Mouse (Mus musculus) liver, embryonic 11.5 days (tissue): ENCODE measurements around the gene Synpo2. TPM values are rescaled to one million over a fixed set of nuclear protein-coding genes. Genes with fewer than 3 reads are reported as not detected.

Source experiments
- ATAC-seq: fragments of 200-750 bp; cut with Nextera tagmentation; replicated peaks from 2 replicates; pipeline ENCODE4 v1.8.0; 2017; ENCODE audit warnings: moderate number of reproducible peaks, mild to moderate bottlenecking, moderate TSS enrichment, moderate library complexity; ENCODE audit not compliant: low FRiP score
- DNase-seq: peaks from one replicate; pipeline ENCODE4 v3.0.0-alpha.2; 2017; ENCODE audit warnings: low spot score
- H3K27ac ChIP-seq: fragments of 300-500 bp; sonication (generic); 2 replicates; pipeline ENCODE4 v1.5.1; 2014; ENCODE audit warnings: mild to moderate bottlenecking, low read depth, low read length, control low read depth
- H3K27me3 ChIP-seq: fragments of 300-500 bp; sonication (generic); replicated peaks from 2 replicates; pipeline ENCODE4 v1.6.1; 2014; ENCODE audit warnings: low read length, mixed read lengths; ENCODE audit not compliant: control insufficient read depth, insufficient read depth
- H3K36me3 ChIP-seq: fragments of 300-500 bp; sonication (generic); 2 replicates; pipeline ENCODE4 v1.6.1; 2014; ENCODE audit warnings: mild to moderate bottlenecking, low read length, moderate library complexity, mixed read lengths; ENCODE audit not compliant: control insufficient read depth, insufficient read depth
- H3K4me1 ChIP-seq: fragments of 300-500 bp; sonication (generic); replicated peaks from 2 replicates; pipeline ENCODE4 v1.6.1; 2014; ENCODE audit warnings: low read length, mixed read lengths; ENCODE audit not compliant: control insufficient read depth, insufficient read depth
- H3K4me2 ChIP-seq: fragments of 300-500 bp; sonication (generic); 2 replicates; pipeline ENCODE4 v1.6.1; 2014; ENCODE audit warnings: mild to moderate bottlenecking, control low read depth, moderate library complexity
- H3K4me3 ChIP-seq: fragments of 300-500 bp; sonication (generic); 2 replicates; pipeline ENCODE4 v1.5.1; 2014; ENCODE audit warnings: low read depth, low read length, control low read depth
- H3K9ac ChIP-seq: fragments of 300-500 bp; sonication (generic); 2 replicates; pipeline ENCODE4 v1.6.1; 2014; ENCODE audit warnings: low read depth, low read length, control low read depth
- H3K9me3 ChIP-seq: fragments of 300-500 bp; sonication (generic); 2 replicates; pipeline ENCODE4 v1.6.1; 2016; ENCODE audit warnings: low read length, inconsistent platforms, mixed read lengths; ENCODE audit not compliant: control insufficient read depth
- WGBS: fragments of 180-500 bp; shearing (Covaris S2); extraction: QIAGEN DNeasy Blood & Tissue Kit; methylation state at CpG from one replicate; pipeline ENCODE4 v1.1.7; 2014; 5-methylcytosine and 5-hydroxymethylcytosine counted together
- polyA plus RNA-seq: library from polyadenylated mRNA; unstranded; fragments of >200 nt; fragmentation: Nextera tagmentation; extraction: Ambion mirVana; gene quantifications from 2 replicates; pipeline ENCODE4 v1.2.1, GENCODE M21; 2014

Synpo2 gene
- polyA plus RNA-seq, 1 experiment from 2014 or later: 1.9 TPM

DNA sequence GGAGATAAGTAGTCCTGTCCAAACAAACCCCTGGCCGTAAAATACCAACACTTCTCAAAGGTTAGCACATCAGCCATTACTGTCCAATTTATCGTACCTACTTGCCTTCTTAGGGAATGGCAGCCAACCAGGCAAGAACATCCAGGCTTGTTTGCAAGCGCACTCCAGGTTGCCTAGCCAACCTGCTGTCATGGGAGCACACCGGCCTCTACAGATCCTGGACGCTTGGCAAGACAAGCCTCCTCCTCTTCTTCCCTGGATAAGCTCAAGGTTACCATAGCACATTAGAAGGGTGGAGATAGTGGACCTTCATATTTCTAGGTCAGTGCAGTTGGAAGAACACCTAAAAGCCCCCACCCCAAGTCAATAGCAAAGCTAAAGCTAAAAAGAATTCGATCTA lies 45.6 kb downstream of the Synpo2 start:
- Histone ChIP-seq H3K9me3 (no peaks in the 10 kb centered on the region), H3K36me3 (no peaks in the 10 kb centered on the region), H3K9ac (no peak overlapping the region), H3K27me3 (no peaks in the 10 kb centered on the region), H3K4me2 (no peak overlapping the region), H3K27ac (no peak overlapping the region), H3K4me3 (no peak overlapping the region), H3K4me1 (no peaks in the 10 kb centered on the region)
- DNase-seq (no peak), ATAC-seq (no peak)
- 64% methylated on average over 6 of the region's 6 CpGs for WGBS

DNA sequence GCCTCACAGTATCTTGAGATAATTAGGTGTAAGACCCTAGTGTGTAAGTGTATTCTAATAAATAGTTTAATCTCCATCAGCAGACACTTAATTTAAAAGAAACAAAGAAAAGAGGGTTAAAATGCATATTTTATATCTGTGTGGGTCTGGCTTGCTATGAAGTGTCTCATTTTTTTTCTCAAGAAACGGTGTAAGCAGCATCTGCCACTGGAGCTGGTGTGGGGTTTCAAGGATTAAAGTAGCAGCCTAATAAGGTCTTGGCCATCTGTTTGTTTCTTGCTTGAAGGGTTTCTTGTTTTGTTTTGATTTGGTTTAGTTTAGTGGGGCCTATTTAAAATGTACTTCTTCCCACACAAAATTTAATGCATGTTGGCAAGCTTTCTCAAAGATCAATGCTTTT lies 46.1 kb downstream of the Synpo2 start:
- 64% methylated on average over 1 of the region's 1 CpGs for WGBS
- DNase-seq: no peak
- H3K4me3 ChIP-seq: no peak overlapping the region
- no peak overlapping the region for H3K9ac ChIP-seq
- no peak overlapping the region for H3K4me2 ChIP-seq
- no peak overlapping the region for H3K27ac ChIP-seq
- no peaks in the 10 kb centered on the region for H3K36me3 ChIP-seq
- ATAC-seq: no peak
- H3K27me3 ChIP-seq: no peaks in the 10 kb centered on the region
- H3K9me3 ChIP-seq: no peaks in the 10 kb centered on the region
- no peaks in the 10 kb centered on the region for H3K4me1 ChIP-seq

DNA sequence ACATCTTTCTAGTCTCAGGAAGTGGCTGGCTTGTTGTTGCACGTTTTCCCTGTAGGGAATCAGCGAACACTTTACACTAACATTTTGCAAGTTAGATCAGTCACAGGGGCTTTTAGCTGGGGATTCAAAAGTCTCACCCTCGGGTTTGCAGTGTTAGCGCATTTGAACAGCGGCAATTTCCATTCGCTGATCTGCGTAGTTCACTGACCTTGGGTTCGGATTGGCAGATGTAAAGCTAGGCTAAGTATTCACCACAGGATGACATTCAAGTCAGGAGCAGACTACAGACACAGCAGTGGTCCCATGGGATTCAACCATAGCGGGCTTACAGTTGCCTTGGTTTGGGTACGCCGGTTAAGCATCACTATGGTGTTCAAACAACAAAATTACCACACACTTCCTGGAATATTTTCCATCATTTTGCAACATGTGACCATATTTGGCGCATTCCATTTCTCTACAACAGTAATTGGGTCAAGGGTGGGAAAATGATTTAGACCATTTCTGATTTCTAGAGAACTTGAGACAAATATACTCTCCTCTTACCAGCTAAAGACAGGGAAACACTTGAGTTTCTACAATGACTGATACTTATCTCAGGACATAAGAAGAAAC lies 47.2 kb downstream of the Synpo2 start:
- no peak overlapping the region for H3K4me3 ChIP-seq
- no peak for DNase-seq
- H3K27me3 ChIP-seq: no peaks in the 10 kb centered on the region
- H3K4me2 ChIP-seq: no peak overlapping the region
- ATAC-seq: no peak
- H3K27ac ChIP-seq: no peak overlapping the region
- no peaks in the 10 kb centered on the region for H3K4me1 ChIP-seq
- no peak overlapping the region for H3K9ac ChIP-seq
- no peaks in the 10 kb centered on the region for H3K9me3 ChIP-seq
- WGBS: 86% methylated on average over 12 of the region's 12 CpGs
- H3K36me3 ChIP-seq: no peaks in the 10 kb centered on the region

DNA sequence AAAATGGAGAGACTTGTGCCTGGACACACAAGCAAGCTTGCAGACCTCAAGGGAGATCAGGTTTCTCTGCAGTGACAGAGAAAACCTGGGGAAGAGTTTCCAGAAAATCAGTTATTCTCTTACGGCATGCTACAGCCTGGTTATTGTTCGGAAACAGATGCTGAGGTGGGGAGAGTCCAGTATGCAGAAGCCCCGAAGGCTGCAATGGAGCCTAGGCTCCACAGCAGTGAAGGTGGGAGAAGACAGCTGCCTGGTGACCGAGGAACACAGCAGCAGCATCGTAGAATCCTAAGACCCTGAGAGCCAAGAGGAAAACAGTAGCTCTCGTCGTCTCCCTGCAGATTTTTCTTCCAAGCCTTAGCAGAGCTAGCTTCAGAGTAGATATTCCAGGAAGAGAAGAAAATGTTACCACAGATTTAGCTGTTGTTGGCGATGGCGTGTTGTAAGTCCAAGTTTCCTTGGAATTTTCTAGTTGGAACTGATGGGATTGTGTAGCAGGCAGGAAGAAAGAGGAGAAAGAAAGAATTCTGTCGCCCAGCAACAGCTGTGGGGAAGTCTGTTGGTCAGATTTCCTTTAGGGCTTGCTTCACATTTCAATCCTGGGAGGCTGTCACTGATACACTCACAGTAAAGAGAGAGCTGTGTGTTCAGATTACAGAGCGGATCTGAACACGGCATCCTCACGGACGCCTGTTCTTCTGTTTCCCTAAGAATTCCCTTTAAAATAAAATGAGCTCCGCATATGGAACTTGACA lies 48.4 kb downstream of the Synpo2 start:
- Histone ChIP-seq H3K4me3 (no peak overlapping the region), H3K27me3 (no peaks in the 10 kb centered on the region), H3K9ac (no peak overlapping the region), H3K4me2 (no peak overlapping the region), H3K4me1 (no peaks in the 10 kb centered on the region), H3K9me3 (no peaks in the 10 kb centered on the region), H3K27ac (no peak overlapping the region), H3K36me3 (no peaks in the 10 kb centered on the region)
- ATAC-seq (no peak), DNase-seq (no peak)
- WGBS: 73% methylated on average over 15 of the region's 15 CpGs

DNA sequence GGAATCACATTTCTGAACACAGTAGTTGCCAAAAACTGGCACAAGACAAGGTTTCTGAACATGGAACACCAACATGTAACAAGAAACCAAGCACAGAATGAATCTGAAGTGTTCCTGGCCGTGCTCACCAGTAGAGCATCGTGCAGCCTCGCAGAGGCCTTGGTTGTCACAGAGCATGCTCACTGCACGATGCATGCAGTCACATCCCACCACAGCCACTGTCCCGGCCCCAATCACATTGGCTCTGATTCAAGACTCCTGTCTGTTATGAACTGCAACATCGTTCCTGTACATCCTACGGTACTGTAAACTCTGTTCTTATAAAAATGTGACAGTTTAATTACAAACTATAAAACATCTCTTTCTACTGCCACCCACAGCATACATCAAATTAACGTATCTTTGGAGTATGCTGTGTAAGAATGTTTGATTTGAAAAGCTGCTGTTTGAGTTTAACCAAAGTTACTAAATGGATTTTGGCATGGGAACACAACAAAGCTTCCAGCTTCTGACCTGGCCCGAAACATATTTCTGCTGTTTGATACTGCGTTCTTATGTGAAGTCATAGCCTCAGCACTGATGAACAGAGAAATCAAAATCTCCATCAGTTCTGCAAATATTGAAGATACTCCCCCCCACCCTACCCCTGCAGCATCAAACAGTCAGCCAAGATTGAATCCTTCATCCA lies 50.6 kb downstream of the Synpo2 start:
- Histone ChIP-seq H3K36me3 (no peaks in the 10 kb centered on the region), H3K27ac (no peak overlapping the region), H3K4me2 (no peak overlapping the region), H3K9me3 (no peaks in the 10 kb centered on the region), H3K9ac (no peak overlapping the region), H3K27me3 (no peaks in the 10 kb centered on the region), H3K4me3 (no peak overlapping the region), H3K4me1 (no peaks in the 10 kb centered on the region)
- DNase-seq (no peak), ATAC-seq (no peak)
- 84% methylated on average over 10 of the region's 10 CpGs for WGBS

DNA sequence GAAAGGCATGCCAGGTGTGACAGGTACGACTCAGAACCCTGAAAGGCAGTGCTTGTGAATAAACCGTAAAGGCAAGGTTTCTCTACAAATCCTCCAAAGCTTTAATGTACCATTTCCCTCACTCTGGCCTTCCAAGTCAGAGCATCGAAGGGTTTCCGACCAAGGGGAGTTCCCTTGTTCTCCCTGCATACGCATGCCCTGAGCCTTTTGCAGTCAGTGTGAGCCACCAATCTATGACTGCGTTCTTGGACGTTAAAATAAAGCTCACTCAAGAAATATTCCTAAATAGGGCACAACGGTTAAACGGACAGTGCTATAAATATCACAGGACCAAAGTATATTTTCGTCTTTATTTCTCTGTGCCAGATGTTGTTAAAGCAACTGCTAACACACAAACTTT lies 51.7 kb downstream of the Synpo2 start:
- Histone ChIP-seq H3K36me3 (no peaks in the 10 kb centered on the region), H3K27me3 (no peaks in the 10 kb centered on the region), H3K4me3 (no peak overlapping the region), H3K9ac (no peak overlapping the region), H3K27ac (no peak overlapping the region), H3K9me3 (no peaks in the 10 kb centered on the region), H3K4me2 (no peak overlapping the region), H3K4me1 (no peaks in the 10 kb centered on the region)
- ATAC-seq (no peak), DNase-seq (no peak)
- WGBS: 86% methylated on average over 10 of the region's 10 CpGs

DNA sequence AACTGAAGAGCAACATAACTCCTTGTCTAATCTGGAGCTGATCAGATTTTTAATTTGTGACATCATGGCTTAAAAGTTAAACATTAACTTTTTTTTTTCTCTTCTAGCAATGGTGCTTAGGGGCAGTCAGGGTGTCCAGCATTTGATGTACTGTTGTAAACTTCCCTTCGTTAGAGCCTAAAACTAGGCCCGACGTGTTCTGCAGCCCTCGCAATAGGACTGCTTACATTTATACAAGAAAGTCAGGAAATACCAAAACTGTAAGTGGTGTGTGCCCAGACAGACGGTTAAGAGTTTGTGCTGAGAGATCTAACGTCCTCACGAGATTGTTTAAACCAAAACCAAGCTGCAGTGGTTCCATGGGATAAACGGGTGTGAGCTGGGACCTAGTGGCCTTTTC lies 56.4 kb downstream of the Synpo2 start:
- ATAC-seq (no peak), DNase-seq (no peak)
- H3K4me3 ChIP-seq: no peak overlapping the region
- H3K27me3 ChIP-seq: no peaks in the 10 kb centered on the region
- no peak overlapping the region for H3K27ac ChIP-seq
- no peaks in the 10 kb centered on the region for H3K9me3 ChIP-seq
- H3K4me1 ChIP-seq: no peaks in the 10 kb centered on the region
- no peak overlapping the region for H3K4me2 ChIP-seq
- WGBS: 71% methylated on average over 8 of the region's 8 CpGs
- H3K36me3 ChIP-seq: no peaks in the 10 kb centered on the region
- no peak overlapping the region for H3K9ac ChIP-seq

DNA sequence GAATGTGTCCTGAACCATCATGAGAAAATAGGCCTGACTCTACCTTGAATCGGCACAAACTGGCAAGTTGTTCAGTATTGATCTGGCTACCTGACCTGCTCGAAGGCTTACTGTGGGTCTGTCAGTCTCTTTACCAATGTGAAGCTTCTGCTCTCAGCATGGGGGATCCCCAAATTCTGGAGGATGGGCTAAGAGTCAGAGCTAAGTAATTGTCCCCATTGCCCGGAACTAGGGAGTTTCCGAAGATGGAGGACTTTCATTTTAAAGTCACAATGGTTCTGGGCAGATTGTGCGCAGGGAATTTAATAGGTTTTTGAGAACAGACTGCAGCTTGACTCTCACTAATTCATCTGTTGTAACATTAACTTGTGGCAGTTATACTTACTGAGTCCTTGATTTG lies 56.9 kb downstream of the Synpo2 start:
- Histone ChIP-seq H3K4me3 (no peak overlapping the region), H3K27ac (no peak overlapping the region), H3K9me3 (no peaks in the 10 kb centered on the region), H3K36me3 (no peaks in the 10 kb centered on the region), H3K4me2 (no peak overlapping the region), H3K9ac (no peak overlapping the region), H3K4me1 (no peaks in the 10 kb centered on the region), H3K27me3 (no peaks in the 10 kb centered on the region)
- no peak for ATAC-seq
- no peak for DNase-seq
- WGBS: 86% methylated on average over 5 of the region's 5 CpGs

DNA sequence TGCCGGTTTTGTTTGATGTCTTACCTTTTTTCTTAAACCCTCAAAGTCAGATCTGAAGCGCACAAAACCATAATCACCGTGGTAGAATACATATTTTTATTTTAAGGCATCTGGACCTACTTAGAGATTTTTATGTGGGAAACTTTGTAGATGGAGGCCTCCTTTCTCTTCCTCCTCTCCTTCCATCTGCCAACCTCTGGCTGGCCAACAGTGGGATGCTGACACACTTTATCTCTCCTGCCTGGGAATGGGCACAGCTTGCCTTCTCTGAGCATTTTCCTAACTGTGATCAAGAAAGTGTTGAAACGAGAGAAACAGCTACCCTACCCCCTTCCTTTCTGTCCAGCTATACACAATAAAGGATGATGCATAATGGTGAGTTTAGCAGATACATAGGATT lies 57.5 kb downstream of the Synpo2 start:
- no peak overlapping the region for H3K9ac ChIP-seq
- WGBS: 74% methylated on average over 4 of the region's 4 CpGs
- H3K36me3 ChIP-seq: no peaks in the 10 kb centered on the region
- H3K27me3 ChIP-seq: no peaks in the 10 kb centered on the region
- no peak overlapping the region for H3K27ac ChIP-seq
- no peak for ATAC-seq
- H3K4me1 ChIP-seq: no peaks in the 10 kb centered on the region
- H3K4me3 ChIP-seq: no peak overlapping the region
- H3K4me2 ChIP-seq: no peak overlapping the region
- no peak for DNase-seq
- no peaks in the 10 kb centered on the region for H3K9me3 ChIP-seq
